Mouse (Mus musculus) stomach, embryonic 14.5 days (tissue): ENCODE results near the gene Cabcoco1. TPM values are rescaled to one million over a fixed set of nuclear protein-coding genes. Genes with fewer than 3 reads are reported as not detected.

Source experiments
- ATAC-seq: fragments of 200-750 bp; cut with Nextera tagmentation; 2 replicates; pipeline ENCODE4 v1.8.0; 2017; ENCODE audit warnings: low read depth, moderate TSS enrichment; ENCODE audit not compliant: insufficient number of reproducible peaks, insufficient read depth, low FRiP score
- H3K27ac ChIP-seq: fragments of 300-500 bp; sonication (generic); 2 replicates; pipeline ENCODE4 v1.5.1; 2014; ENCODE audit warnings: mild to moderate bottlenecking, low read length, moderate library complexity, mixed read lengths
- H3K27me3 ChIP-seq: fragments of 300-500 bp; sonication (generic); 2 replicates; pipeline ENCODE4 v1.6.1; 2014; ENCODE audit warnings: low read length, control low read depth, mixed read lengths; ENCODE audit not compliant: control insufficient read depth, insufficient read depth
- H3K36me3 ChIP-seq: fragments of 300-500 bp; sonication (generic); 2 replicates; pipeline ENCODE4 v1.6.1; 2014; ENCODE audit warnings: mild to moderate bottlenecking, control low read depth, low read length, moderate library complexity, mixed read lengths; ENCODE audit not compliant: control insufficient read depth, insufficient read depth
- H3K4me1 ChIP-seq: fragments of 300-500 bp; sonication (generic); 2 replicates; pipeline ENCODE4 v1.6.1; 2014; ENCODE audit warnings: low read length, control low read depth, mixed read lengths; ENCODE audit not compliant: control insufficient read depth, insufficient read depth
- H3K4me2 ChIP-seq: fragments of 300-500 bp; sonication (generic); replicated peaks from 2 replicates; pipeline ENCODE4 v1.6.1; 2014; ENCODE audit warnings: low read depth, low read length, control low read depth
- H3K4me3 ChIP-seq: fragments of 300-500 bp; sonication (generic); 2 replicates; pipeline ENCODE4 v1.5.1; 2014; ENCODE audit warnings: low read depth, low read length, control low read depth
- H3K9ac ChIP-seq: fragments of 300-500 bp; sonication (generic); replicated peaks from 2 replicates; pipeline ENCODE4 v1.6.1; 2014; ENCODE audit warnings: low read depth, mild to moderate bottlenecking, control low read depth, low read length, moderate library complexity, mixed read lengths
- H3K9me3 ChIP-seq: fragments of 300-500 bp; sonication (generic); 2 replicates; pipeline ENCODE4 v1.6.1; 2016; ENCODE audit warnings: low read depth, low read length, control low read depth; ENCODE audit not compliant: control insufficient read depth
- WGBS: fragments of 180-500 bp; shearing (Covaris S2); extraction: QIAGEN DNeasy Blood & Tissue Kit; methylation state at CpG from one replicate; pipeline ENCODE4 v1.1.7; 2014; 5-methylcytosine and 5-hydroxymethylcytosine counted together
- polyA plus RNA-seq: library from polyadenylated mRNA; unstranded; fragments of >200 nt; fragmentation: Nextera tagmentation; extraction: Ambion mirVana; gene quantifications from 2 replicates; pipeline ENCODE4 v1.2.1, GENCODE M21; 2014

Cabcoco1 gene
- polyA plus RNA-seq, 1 experiment from 2014 or later, result 2.0 TPM

DNA sequence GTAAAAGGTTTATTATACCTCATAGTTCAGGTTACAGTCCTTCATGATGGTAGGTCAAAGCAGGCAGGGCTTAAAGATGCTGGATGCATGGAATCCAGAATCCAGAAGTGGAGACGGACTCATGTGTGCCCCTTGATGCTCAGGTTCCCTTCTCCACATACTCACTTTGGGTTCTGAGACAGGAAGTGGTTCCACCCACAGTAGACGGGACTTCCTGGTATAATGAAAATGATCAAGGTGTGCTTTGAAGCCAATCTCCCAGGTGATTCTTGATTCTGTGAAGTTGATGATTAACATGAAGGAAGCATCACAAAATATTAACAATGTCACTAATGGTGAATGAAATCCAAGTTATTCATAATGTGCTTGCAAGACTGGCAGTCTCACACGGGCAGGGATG, 12.0 kb upstream of the Cabcoco1 start:
- Histone ChIP-seq H3K9ac (no peak overlapping the region), H3K4me1 (peaks cover 7% of the 10 kb centered on the region; the same call in 1 of the 2 replicates), H3K9me3 (no peaks in the 10 kb centered on the region), H3K36me3 (no peaks in the 10 kb centered on the region), H3K27ac (no peak overlapping the region), H3K4me2 (no peak overlapping the region), H3K27me3 (no peaks in the 10 kb centered on the region), H3K4me3 (no peak overlapping the region)
- ATAC-seq, result no peak
- WGBS, result 96% methylated on average over 3 of the region's 3 CpGs

DNA sequence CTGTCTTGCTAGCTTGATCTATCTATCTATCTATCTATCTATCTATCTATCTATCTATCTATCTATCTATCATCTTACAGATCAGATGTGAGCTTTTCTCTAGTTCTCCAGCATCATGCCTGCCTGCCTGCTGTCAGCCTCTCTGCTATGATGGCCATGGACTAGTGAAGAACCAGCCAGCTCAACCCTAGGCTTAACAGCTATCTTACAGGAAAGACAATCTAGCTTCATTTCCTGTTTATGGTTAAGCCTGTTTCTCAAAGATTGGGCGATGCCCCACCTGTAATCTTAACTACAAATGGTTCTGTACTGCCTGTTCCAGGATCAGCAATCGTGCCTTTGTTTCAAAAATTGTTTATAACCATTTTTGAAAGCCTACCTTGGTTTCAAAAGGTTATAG, 10.9 kb upstream of the Cabcoco1 start:
- 83% methylated on average over 2 of the region's 2 CpGs for WGBS
- no peak overlapping the region for H3K4me3 ChIP-seq
- no peaks in the 10 kb centered on the region for H3K9me3 ChIP-seq
- no peaks in the 10 kb centered on the region for H3K27me3 ChIP-seq
- no peak overlapping the region for H3K27ac ChIP-seq
- no peak for ATAC-seq
- no peak overlapping the region for H3K4me2 ChIP-seq
- peaks cover under 1% of the 10 kb centered on the region; the same call in 1 of the 2 replicates for H3K4me1 ChIP-seq
- no peaks in the 10 kb centered on the region for H3K36me3 ChIP-seq
- H3K9ac ChIP-seq, result no peak overlapping the region

DNA sequence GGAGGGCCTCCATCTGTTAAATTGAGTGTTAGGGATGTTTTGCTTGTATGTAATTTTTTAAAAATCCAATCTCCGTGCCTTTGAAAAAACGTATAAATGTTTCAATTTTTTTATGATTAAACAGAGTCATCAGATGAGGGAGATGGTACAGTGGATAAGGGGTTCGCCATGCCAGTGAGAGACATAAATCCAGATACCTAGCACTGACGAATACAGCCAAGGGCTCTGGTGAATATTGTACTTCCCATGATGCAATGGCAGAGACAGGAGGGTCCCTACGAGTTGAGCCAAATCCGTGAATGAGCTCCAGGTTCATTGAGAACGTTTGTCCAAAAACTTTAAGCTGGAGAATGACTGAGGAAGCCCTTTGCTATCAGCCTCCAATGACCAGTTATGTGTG, 9.6 kb upstream of the Cabcoco1 start:
- no peaks in the 10 kb centered on the region for H3K36me3 ChIP-seq
- no peaks in the 10 kb centered on the region; the same call in 1 of the 2 replicates for H3K4me1 ChIP-seq
- H3K27ac ChIP-seq, result no peak overlapping the region
- ATAC-seq, result no peak
- no peaks in the 10 kb centered on the region for H3K9me3 ChIP-seq
- H3K4me2 ChIP-seq, result no peak overlapping the region
- no peak overlapping the region for H3K4me3 ChIP-seq
- H3K27me3 ChIP-seq, result no peaks in the 10 kb centered on the region
- WGBS, result 82% methylated on average over 7 of the region's 7 CpGs
- H3K9ac ChIP-seq, result no peak overlapping the region

DNA sequence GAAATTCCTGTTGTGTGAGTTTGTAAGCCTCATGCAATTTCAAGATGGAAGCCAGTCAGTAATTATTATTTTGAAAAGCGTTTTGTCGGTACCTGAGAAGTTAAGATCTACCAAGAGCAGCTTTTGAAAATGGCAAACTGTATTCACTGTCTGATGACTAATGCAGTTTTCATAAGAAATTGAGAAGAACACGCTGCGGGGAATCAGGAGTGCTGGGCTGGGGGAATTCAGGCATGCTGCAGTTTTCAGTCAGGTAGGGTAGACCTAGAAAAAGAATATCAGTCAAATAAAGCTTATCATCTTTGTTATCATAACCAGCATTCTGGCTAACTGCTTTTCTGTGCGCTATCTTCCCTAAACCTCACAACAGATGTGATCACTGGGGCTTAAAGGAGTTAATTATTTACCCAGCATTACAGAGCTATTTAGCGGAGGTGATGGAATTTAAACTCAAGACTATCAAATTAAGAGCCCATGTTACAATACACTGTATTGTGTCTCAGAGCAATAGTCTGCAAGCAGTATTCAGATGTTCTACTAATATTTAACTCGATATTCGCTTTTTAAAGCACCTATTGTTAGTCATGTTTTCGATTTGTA, 9.1 kb upstream of the Cabcoco1 start:
- ATAC-seq, result 0 out of 2 replicates have a peak, but pooled peaks have one; percentile 76
- no peaks in the 10 kb centered on the region for H3K9me3 ChIP-seq
- H3K4me1 ChIP-seq, result no peaks in the 10 kb centered on the region
- H3K27me3 ChIP-seq, result no peaks in the 10 kb centered on the region
- no peak overlapping the region; the same call in 1 of the 2 replicates for H3K27ac ChIP-seq
- H3K4me3 ChIP-seq, result no peak overlapping the region
- H3K4me2 ChIP-seq, result no peak overlapping the region
- WGBS, result 72% methylated on average over 9 of the region's 9 CpGs
- H3K36me3 ChIP-seq, result no peaks in the 10 kb centered on the region
- no peak overlapping the region for H3K9ac ChIP-seq

DNA sequence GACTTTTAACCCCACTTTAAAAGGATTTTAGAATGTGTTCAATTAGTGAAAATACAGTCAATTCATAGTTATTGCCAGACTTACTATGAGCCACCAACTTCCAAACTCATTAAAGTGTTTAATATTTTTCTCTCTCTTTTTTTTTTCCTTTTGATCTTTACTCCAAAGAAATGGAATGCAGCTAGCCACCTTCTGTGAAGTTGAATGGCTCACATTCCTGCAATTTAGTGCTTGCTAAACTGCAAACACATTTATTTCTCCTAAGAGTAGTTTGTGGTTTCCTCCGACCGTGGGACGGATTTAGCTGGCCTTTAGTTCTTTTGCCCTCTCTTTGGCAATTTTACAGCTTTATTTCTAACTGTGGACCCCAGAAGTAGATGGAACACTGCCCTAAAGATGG, 1.4 kb upstream of the Cabcoco1 start:
- 73% methylated on average over 3 of the region's 3 CpGs for WGBS
- H3K27ac ChIP-seq, result no peak overlapping the region

DNA sequence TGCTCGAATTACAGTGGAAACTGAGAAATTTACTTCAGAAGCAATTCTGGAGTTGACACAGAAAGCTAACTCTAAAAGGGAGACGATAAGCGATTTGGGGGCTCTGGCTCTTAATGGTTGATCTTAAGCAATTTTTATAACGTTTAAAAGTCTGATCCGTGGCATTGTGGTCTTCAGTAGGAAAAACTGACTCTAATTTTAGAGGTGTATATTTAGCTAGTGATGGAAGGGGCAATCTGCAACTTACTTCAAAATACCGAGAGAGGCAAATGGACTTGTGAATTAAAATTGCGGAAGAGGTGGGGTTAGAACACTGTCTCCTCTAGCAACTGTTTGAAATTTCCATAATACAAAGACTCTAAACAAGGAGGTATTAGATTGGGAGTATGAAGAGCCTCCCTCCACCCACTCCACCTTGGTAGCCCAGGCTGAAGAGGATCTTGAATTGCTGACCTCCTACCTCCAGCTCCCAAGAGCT, 286 bp upstream of the Cabcoco1 start:
- H3K4me1 ChIP-seq, result peaks cover 7% of the 10 kb centered on the region; the same call in 1 of the 2 replicates
- H3K9ac ChIP-seq, result no peak overlapping the region
- no peak overlapping the region for H3K27ac ChIP-seq
- no peaks in the 10 kb centered on the region for H3K9me3 ChIP-seq
- ATAC-seq, result no peak
- H3K36me3 ChIP-seq, result no peaks in the 10 kb centered on the region
- no peaks in the 10 kb centered on the region for H3K27me3 ChIP-seq
- H3K4me2 ChIP-seq, result peak overlapping the region; percentile 61
- 32% methylated on average over 7 of the region's 7 CpGs for WGBS
- peak overlapping the region; percentile 33 for H3K4me3 ChIP-seq

More for the DNA sequence above, 1.4 kb upstream of the Cabcoco1 start:
- no peak overlapping the region for H3K4me2 ChIP-seq
- H3K36me3 ChIP-seq, result no peaks in the 10 kb centered on the region
- H3K9ac ChIP-seq, result no peak overlapping the region
- H3K9me3 ChIP-seq, result no peaks in the 10 kb centered on the region
- H3K27me3 ChIP-seq, result no peaks in the 10 kb centered on the region
- H3K4me3 ChIP-seq, result no peak overlapping the region
- peaks cover 7% of the 10 kb centered on the region; the same call in 1 of the 2 replicates for H3K4me1 ChIP-seq
- no peak for ATAC-seq

DNA sequence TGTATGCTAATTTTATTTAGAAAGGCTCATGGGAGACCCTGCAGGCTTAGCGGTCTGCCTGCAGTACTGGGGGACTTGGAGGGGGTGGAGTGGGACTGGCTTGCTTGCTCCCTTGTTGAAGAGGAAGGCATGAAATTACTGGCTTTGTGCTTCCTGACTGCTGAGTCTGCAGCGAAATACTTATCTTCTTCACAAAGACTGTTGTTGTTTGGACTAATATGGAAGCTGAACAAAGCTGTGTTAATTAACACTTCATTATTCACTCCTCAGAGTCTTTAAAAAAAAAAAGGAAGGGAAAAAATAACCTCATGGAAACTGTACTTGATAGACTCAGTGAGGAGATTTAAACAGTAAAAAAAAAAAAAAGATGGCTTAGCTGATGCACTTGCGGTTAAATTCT, 1.1 kb downstream of the Cabcoco1 start:
- Histone ChIP-seq H3K4me3 (no peak overlapping the region), H3K4me2 (no peak overlapping the region), H3K27ac (no peak overlapping the region), H3K27me3 (no peaks in the 10 kb centered on the region), H3K9me3 (no peaks in the 10 kb centered on the region), H3K9ac (no peak overlapping the region), H3K4me1 (peaks cover 11% of the 10 kb centered on the region), H3K36me3 (no peaks in the 10 kb centered on the region)
- ATAC-seq, result no peak
- whole genome bisulfite sequencing, result 69% methylated on average over 3 of the region's 3 CpGs

DNA sequence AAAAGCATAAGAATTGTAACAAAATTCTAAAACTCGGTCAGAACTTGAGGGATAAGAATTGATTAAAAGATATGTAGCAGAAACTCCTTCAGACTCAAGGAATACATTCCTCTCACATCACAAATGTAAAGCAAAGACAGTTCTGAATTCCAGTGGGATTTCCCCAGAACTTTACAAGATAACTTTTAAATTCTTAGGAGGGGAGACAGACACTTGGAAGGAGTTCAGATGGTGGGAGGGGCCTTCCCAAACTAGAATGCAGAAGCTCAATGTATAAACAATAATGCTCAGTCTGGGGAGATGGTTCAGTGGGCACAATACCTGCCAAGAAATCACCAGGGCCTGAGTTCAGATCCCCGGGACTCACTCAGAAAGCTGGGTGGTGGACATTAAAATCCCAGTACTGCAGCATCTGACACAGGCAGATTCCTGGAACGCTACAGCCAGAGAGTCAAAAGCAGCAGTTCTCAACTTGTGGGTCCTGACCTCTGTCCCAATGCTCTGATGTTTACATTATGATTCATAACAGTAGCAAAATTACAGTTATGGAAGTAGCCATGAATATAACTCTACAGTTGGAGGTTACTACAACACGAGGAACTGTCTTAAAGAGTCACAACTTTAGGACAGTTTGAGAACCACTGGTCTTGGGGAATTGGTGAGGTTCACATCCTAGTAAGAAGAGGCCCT, 4.3 kb downstream of the Cabcoco1 start:
- Histone ChIP-seq H3K9ac (no peak overlapping the region), H3K27me3 (no peaks in the 10 kb centered on the region), H3K4me2 (no peak overlapping the region), H3K4me1 (peaks cover 11% of the 10 kb centered on the region), H3K4me3 (no peak overlapping the region), H3K9me3 (no peaks in the 10 kb centered on the region), H3K27ac (no peak overlapping the region), H3K36me3 (no peaks in the 10 kb centered on the region)
- 64% methylated on average over 4 of the region's 4 CpGs for WGBS
- no peak for ATAC-seq
